Mouse (Mus musculus): Measurements from ENCODE around the gene Ppat.

DNA sequence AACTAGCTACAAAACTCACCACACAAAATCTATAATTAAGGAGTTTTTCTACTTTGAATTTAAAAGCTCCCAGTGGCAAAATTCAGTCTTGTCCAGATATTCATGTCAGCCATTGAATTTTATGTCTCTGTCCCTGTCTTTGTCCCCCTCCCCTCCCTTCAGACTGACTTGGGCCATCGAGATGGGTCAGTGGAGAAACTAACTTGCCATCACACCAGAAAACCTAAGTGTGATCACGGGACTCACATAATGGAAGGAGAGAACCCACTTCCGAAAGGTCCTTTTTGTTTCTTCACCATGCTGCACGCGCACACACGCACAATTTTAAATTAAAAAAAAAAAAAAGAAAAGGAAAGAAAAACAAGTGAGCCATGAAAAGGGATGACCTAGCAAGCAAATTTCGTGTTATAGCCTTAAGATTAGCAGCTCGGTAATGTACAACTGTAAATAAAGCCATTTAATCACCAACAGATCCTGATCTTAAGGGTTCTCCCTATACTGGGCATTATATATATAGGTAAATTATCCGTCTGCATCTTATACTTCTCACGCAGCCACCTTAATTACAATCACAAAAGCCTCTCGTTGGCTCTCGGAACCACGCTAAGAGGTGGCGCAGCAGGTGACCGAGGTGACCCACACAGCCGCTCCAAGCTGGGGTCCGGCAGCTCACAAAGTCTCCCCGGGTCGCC is 46.5 kb downstream of the Ppat start:
- TF ChIP-seq GATA1 (IDR thresholded peaks at IDR 0.05; ENCODE audit: borderline replicate concordance, low read length) (no peak), FLI1 (IDR thresholded peaks at IDR 0.05; ENCODE audit: low read length) (no peak)

Data from megakaryocyte, embryonic 14.5 days (primary cell).